Mouse (Mus musculus): ENCODE results near the gene Pcolce2.

Pcolce2 gene

DNA sequence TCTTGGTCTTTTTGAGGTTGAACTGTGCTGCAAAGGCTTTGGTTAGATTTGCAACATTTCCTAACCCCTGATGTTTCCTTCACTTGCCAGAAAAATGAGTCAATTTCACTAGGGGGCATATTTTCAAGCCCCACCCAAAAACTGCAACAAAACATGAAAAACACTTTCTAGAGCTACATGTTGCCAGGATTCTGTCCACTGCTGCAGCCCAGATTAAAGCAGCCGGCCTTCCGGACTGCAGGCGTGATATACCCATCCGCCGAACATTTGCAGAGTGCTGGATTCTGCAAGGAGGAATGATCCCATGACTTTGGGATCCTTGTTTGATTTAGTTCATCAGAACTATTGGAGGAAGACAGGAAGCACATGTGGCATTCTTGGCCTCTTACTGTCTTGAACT, 17.0 kb downstream of the Pcolce2 start:
- DNase-seq (ENCODE audit: low read depth) = no peak

DNA sequence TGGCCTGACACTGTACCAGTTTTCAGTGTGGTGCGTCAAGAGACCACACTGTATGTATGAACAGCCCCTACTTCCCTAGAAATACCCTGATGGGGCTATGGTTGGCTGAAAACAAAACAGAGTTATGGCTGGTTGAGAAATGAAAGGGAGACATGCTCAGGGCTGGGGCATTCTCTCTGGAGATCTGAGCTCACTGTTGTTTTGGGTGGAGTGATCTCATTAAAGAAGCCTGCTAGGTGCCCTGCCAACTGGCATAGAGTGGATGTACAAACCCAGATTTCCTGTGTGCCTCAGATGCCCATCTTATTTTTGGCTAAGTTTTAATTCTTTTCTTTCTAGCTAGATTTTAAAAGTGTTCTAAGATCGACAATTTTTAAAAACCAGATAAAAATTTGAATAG, 20.5 kb downstream of the Pcolce2 start:
- DNase-seq (ENCODE audit: low read depth) = no peak

GRCm38 (mm10) chr9:95664290-95664989, 27.0 kb downstream of the Pcolce2 start:
- no peak for DNase-seq (ENCODE audit: low read depth)

- no peak for DNase-seq (ENCODE audit: low read depth)
These were observed 28.4 kb downstream of the Pcolce2 start for GRCm38 (mm10) chr9:95665835-95666234.

DNA sequence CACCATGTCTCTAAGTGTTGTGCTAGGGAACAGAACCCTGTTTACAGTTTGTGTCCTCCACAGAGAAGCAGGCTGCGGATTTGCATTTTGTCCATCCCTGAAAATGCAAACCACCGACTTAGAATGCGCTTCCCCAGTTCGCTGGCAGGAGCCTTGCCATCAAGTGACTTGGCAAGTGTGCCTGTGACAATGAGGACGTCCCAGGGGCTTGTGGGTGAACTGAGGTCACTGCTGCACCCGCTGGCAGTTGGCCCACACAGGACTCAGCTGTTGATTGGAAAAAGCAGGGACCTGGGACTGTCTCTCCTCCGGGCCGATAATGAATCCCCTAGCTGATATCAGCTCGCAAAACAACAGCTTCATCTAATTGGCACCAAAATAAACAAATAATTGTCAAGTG, 30.4 kb downstream of the Pcolce2 start:
- DNase-seq (ENCODE audit: low read depth) = no peak

- DNase-seq (ENCODE audit: low read depth) = no peak
These were observed 30.9 kb downstream of the Pcolce2 start for GRCm38 (mm10) chr9:95668306-95668705.

DNA sequence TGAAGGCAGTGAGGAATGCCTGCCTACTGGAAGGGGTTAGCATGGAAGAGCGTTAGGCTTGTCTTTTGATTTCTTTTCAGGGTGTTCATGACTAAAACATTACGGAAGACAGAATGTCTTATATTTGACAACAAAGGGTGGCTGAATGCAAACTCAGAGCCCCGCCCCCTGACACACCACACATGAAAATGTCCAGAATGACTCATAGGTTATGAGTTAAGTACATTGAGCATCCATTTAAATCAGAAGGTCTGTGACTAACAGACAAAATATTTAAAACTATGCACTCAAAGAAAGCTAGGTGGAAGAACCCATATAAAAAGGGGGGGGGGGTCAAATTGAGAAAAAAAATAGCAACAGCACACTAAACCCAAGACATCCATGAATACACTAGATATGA, 34.9 kb downstream of the Pcolce2 start:
- DNase-seq (ENCODE audit: low read depth) = no peak

- DNase-seq (ENCODE audit: low read depth) = no peak
These were observed 35.4 kb downstream of the Pcolce2 start for GRCm38 (mm10) chr9:95672760-95673159.

GRCm38 (mm10) chr9:95675064-95675699, 37.8 kb downstream of the Pcolce2 start:
- DNase-seq (ENCODE audit: low read depth) = peak; percentile 37

DNA sequence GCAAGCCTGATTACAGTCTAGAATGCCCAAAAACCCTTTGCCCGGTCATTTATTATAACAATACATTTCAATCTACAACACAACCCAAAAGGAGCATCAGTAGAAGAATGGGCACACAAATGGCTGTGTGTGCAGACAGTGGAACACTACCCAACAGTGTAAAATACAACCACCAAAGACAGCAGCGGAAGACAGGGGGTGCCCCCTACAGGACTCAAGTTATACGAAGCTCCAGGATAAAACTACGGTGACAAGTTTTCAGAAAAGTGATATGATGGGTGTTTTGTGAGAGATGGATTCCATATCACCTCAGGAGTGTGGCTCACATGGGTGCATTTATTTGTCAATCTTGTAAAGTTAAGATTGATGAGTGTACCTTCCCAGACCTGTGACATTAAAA, 38.6 kb downstream of the Pcolce2 start:
- DNase-seq (ENCODE audit: low read depth) = no peak

DNA sequence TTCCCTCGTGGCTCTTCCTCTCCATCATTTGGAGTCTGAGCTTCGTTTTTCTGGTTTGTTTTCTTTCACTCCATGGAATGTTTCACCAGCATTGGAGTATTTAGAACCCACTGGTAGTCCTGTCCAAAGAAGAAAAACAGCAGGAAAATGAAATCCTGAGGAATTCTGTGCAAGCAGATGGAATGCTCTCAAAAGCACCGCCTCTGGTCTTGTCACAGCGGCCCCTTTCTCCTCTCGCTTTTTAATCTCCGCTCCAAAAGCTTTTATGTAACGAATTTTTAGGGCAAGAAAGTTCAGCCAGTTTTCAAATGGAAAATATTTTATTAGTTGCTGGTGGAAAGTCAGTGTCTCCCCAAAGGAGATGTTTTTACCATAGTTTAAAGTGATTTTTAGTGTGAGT, 42.6 kb downstream of the Pcolce2 start:
- DNase-seq (ENCODE audit: low read depth) = no peak

- DNase-seq (ENCODE audit: low read depth) = no peak
These were observed 43.3 kb downstream of the Pcolce2 start for GRCm38 (mm10) chr9:95680691-95681090.

DNA sequence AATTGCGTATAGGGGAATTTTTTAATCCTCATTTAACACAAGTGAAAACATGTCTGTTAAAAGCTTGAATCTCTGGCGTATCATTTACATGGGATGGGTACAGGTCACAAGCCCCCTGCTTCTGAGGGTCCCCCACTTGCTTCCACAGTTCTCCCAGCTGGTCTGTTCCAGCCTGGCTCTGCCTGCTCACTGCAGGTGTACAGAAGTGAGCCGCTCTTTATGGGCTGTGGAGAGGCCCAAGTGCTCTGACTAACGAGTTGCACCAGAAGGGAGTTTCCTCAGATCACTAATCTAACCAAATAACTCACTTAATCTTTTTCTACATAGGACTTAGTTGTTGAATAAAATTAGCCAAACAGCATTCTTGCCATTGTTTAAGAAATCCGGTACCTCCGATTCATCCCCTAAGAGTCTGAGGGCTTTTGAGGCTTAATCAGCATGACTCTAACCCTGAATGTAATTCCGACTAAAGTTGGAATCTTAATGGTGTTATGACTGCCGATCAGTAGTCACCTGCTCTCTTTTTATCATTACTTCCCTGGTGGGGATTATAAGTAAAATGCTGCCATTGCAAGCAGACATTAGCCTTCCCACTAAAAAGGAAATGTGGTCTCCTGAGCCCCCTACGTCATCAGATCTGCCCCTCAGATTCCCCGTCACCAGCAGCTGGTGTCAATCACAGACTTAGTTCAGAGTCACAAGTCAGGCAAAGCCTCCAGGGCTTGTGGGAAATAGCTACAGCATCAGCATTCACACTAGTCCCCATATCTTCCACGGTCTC, 48.4 kb downstream of the Pcolce2 start:
- DNase-seq (ENCODE audit: low read depth) = no peak

- no peak for DNase-seq (ENCODE audit: low read depth)
These were observed 50.7 kb downstream of the Pcolce2 start for GRCm38 (mm10) chr9:95688064-95688463.

- DNase-seq (ENCODE audit: low read depth) = no peak
These were observed 55.4 kb downstream of the Pcolce2 start for GRCm38 (mm10) chr9:95692823-95693222.

DNA sequence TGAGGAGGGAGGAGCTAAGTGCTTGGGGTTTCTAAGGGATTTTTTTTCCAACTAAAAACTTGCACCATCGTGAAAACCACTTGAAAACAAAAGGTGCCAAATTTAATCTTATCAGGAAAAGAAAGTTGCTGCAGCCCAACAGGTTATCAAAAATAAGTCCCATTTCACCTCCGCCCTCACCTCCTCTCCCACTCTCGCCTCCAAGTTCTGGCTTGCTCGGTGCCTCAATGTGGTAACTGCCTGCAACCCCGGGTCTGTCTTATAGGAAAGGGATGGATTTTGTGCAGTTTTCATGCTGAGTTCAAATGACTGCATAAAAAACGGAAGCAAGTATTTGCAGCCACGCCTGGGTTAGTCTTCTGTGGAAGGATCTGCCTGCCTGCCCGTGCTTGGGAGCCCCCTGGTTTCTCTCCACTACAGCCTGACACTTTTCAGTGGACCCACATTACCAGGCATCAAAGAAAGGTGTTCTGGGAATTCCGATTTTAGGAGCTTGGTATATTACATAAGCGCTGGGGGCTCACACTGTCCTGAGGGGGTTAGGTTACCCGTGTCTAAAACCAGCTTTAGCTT, 56.2 kb downstream of the Pcolce2 start:
- no peak for DNase-seq (ENCODE audit: low read depth)

GRCm38 (mm10) chr9:95694526-95694925, 57.1 kb downstream of the Pcolce2 start:
- DNase-seq (ENCODE audit: low read depth) = no peak

- DNase-seq (ENCODE audit: low read depth) = no peak
These were observed 57.6 kb downstream of the Pcolce2 start for GRCm38 (mm10) chr9:95695023-95695422.

- no peak for DNase-seq (ENCODE audit: low read depth)
These were observed 59.2 kb downstream of the Pcolce2 start for GRCm38 (mm10) chr9:95696581-95696980.

GRCm38 (mm10) chr9:95697808-95698207, 60.4 kb downstream of the Pcolce2 start:
- DNase-seq (ENCODE audit: low read depth) = no peak

- no peak for DNase-seq (ENCODE audit: low read depth)
These were observed 61.9 kb downstream of the Pcolce2 start for GRCm38 (mm10) chr9:95699273-95699672.

- DNase-seq (ENCODE audit: low read depth) = no peak
These were observed 66.7 kb downstream of the Pcolce2 start for GRCm38 (mm10) chr9:95704078-95704477.

DNA sequence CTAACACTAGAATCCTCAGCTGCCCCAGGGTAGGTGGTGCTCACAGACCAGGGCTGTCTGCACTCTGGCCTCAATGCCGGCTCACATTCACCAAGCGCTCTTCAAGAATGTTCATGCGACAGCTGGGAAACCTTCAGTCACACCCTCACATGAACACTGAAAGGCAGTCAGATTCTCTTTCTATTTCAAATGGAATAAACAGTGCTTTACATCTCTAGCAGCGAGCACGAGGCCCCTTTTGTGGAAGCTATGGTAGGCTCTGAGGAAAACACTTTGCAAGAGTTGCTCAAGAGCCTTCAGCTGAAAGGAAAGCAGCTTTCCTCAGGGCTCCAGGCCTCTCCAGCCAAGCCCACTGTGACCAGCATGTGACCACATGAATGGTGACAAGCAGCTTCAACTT, 68.0 kb downstream of the Pcolce2 start:
- no peak for DNase-seq (ENCODE audit: low read depth)
